Mouse (Mus musculus) layer of hippocampus, postnatal 10 days (tissue): Measurements from ENCODE around the gene Sept9. TPM values are rescaled to one million over a fixed set of nuclear protein-coding genes. Genes with fewer than 3 reads are reported as not detected.

ENCODE experiments used
- DNase-seq, 2 experiments: peaks; one replicate each; pipeline ENCODE4 v3.0.0; 2021; ENCODE audit warnings: low spot score in 2 of 2
- total RNA-seq, 2 experiments: library from RNA; stranded (reverse); gene quantifications; 2 replicates each; pipeline ENCODE4 v1.2.3; 2021

The Sept9 gene
- total RNA-seq, 2 experiments from 2014 or later = 79.5 to 90.0 TPM

DNA sequence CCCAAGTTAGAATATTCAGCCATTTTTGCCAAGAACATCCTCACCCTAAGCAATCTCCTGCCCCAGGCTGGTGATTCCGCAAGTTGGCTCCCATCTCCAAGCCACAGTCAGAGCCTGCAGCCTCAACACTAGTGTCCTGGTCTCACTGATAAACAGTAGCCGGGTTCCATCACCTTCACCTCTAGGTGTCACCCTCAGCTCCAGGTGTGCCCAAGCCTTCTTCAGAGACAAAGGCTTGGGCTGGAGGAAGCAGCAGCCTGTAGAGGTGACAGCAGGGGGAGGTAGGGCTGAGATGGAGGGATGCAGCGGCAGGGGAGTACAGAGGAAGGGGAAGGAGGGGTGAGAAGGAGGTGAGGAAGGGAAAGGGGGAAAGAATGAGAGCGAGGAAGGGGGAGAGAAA, 198.3 kb downstream of the Sept9 start:
- no peak for DNase-seq

DNA sequence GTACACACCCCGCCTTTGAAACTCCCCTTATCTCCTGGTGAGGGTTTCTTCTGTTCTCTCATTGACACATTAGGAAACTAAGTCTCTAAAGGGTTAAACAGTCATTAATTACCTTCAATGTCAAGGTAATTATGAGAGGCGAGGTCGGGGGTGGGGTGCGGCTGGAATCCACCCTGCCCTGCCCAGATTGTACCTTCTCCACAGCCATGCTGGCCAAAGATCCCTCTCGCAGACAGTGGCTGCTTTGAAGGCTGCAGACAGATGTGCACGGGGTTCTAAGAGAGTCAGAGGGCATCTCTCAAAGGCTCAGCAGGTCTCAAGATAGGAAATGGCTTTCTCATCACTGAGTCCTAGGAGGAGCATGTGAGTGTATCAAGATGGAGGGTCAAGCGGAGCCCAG, 198.7 kb downstream of the Sept9 start:
- no peak for DNase-seq

DNA sequence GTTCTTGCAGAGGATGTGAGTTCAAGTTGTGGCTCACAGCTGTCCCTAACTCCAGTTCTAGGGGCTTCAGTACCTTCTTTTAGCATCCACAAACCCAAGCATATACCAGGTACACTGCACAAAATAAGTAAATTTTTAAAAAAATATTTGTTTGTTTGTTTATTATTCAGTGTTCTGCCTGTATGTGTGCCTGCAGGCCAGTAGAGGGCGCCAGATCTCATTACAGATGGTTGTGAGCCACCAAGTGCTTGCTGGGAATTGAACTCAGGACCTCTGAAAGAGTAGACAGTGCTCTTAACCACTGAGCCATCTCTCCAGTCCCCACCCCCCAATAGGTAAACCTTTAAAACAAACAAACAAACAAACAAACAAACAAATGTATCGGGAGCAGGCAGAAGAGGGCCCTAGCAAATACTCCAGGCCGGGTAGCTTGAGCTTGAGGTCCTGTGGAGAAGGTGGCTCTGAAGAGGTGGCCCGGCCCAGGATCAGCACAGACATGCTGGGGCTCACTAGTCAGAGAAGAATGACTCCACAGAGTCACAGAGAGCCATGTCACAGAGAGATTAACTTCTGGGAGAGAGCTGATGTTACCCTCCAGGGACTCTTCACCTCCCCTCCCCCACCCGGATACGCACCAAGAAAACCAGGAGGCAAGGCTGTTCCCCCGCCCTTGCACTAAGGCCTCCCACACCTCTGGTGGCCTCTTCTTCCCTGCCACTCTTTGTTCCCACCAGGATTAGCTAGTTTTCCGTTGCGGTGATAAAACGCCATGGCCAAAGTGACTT, 202.3 kb downstream of the Sept9 start:
- DNase-seq = no peak

GRCm38 (mm10) chr11:117402550-117402949, 203.1 kb downstream of the Sept9 start:
- DNase-seq = no peak

- DNase-seq = no peak
These were observed 203.6 kb downstream of the Sept9 start for GRCm38 (mm10) chr11:117403073-117403472.

DNA sequence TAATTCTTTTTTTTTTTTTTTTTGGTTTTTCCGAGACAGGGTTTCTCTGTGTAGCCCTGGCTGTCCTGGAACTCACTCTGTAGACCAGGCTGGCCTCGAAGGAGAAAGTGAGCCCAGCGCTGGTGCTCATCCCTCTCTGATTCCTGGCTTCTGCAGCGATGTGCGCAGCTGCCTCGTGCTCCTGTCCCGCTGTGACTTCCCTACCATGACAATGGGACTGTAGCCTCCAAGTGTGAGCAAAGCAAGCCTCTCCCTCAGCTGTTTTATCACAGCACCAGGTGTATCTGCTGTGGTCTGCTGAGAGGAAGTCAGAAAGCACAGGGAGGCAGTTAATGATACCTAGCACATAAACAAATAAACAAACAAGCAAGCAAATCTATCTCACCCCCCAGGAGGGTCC, 204.3 kb downstream of the Sept9 start:
- no peak for DNase-seq

DNA sequence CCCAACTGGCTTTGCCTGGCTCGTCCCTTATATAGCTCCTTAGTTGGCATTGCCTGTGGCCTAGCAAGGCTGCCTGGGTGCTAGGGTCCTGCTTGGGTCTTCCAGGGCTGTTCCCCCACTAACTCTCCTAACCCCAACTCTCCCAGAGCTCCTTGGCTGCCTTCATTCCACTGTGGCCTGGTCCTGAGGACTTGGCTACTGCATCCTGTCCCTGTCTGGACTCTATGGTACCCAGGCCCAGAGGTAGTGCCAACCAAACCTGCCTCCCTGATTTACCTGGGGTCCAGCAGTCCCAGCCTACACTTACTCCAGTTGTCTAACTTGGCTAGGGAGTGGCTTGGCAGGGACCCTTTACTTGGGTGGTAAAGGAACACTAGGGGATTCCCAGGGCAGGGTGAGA, 207.2 kb downstream of the Sept9 start:
- DNase-seq = no peak

DNA sequence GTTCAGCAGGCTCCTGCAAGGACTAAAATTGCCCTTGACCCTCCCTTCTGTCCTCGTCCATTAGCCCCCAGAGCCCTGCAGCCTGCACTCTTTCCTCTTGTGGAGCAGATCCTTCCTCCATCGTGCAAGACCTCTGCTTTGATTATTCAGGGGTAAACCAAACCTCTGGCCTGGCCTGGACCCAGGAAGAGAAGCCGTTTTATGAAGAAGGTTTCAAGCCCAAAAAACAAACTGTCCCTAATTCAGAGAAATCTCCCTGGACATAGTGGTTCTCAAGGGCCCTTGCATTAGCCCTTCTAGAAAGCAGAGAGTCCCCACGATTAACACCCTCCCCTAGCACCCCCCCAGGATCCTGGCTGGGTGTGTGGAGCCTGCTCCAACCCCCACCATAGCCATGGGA, 207.7 kb downstream of the Sept9 start:
- DNase-seq = peak; percentile 23 to 33

GRCm38 (mm10) chr11:117407651-117408441, 208.4 kb downstream of the Sept9 start:
- peak; percentile 72 to 81 for DNase-seq

DNA sequence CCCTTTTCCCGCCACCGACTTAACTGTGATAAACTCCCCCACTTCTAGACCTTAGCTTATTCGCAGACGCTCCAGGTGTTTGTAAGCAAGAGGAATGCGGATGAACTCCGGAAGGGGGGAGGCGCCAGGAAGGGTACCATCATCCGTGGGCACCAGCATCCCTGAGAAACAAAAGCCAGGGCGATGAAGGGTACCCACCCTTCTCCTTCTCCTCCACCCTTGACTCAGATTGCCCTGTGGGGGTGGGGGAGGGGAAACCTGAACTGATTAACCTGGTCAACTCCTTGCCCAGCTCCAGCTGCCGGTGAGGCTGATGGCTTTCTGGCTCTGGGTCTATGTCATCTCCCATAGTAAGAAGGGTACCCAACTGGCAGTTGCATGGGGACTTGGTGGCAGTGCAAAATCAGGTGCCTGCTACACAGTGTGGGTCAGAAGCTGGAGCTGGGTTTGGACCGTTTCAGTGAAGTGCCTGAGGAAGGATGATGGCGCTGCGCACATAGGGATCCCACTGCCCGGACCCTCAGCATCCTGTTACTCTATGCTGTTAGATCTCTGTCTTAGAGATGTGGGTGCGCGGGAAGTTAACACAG, 209.1 kb downstream of the Sept9 start:
- peak; percentile 21 to 44 for DNase-seq

GRCm38 (mm10) chr11:117409331-117409730, 209.9 kb downstream of the Sept9 start:
- peak; percentile 28 to 36 for DNase-seq

DNA sequence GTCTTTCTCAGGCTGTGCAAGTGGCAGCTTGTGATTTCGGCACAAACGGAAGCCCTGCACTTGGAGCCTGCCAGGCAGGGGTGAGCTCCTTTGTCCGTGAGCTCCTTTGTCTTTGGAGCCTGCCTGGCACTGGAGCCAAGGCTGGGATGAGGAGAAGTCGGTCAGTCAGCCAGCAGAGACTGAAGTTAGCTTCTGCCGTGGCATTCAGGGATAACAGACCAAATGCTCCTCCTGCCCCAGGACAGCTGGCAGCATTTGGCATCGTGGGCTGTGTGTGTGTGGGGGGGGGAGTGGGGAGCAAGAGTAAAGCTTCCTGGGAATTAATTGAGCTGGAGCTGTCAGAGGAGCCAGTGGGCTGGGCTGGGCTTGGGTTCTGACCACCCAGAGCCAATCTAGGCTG, 210.6 kb downstream of the Sept9 start:
- DNase-seq = peak; percentile 61 to 67

GRCm38 (mm10) chr11:117411663-117412062, 212.2 kb downstream of the Sept9 start:
- no peak for DNase-seq

Other genes with a start within 250 kb of the Sept9 start
- 100 to 1,000 TPM; 151 to 152 TPM for gene Sec14l1, start 84.5 kb upstream of the Sept9 start, total RNA-seq